Mouse (Mus musculus): ENCODE results near the gene Cd72.

Cd72 gene

DNA sequence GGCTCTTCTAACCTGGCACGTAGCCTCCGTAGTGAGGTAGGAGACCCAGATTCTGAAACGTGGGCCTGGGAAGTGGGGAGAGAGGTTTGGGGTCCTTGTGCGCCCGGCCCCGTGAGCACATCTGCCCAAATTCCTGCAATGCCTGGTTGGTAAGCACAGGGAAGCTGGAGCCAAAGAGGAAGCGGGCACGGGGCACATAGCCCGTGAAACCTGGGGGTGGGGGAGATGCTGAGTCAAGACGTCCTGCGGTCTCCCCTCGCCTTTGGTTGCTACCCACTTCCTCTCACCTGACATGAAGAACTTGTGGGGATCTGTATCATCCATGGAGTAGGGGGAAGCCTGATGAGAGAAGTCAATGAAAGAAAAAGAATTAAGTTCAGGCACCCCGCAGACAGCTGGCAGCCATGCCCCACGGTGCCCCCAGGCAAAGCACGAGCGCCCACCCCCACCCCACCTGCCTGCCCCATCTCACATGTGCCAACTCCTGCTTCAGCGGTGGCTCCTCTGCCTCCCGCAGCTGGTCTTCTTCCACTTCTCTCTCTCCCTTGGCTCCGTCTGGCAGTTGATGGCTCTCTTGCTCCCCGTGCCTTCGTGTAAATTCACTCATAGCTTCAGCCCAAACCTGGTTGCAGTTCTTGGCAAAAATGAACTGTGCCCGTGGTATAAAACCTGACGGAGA lies 26.8 kb downstream of the Cd72 start:
- no peak for DNase-seq (ENCODE audit: low spot score)

DNA sequence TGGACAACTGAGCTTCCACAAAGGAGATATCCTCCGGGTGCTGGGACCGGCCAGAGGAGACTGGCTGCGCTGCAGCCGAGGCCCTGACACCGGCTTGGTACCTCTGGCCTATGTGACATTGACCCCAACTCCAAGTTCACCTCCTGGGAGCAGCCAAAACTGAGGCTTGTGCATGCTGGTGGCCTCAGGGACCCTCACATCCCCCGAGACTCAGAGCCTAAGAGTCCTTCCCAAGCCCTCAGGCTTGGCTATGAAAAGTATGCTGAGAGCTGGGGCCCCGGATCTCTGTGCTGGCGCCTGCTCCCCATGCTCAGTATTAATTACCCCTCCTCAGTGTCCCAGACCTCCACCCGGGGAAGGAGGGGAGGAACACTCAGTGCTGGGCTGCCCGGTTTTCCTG lies 27.9 kb downstream of the Cd72 start:
- DNase-seq (ENCODE audit: low spot score), result no peak

DNA sequence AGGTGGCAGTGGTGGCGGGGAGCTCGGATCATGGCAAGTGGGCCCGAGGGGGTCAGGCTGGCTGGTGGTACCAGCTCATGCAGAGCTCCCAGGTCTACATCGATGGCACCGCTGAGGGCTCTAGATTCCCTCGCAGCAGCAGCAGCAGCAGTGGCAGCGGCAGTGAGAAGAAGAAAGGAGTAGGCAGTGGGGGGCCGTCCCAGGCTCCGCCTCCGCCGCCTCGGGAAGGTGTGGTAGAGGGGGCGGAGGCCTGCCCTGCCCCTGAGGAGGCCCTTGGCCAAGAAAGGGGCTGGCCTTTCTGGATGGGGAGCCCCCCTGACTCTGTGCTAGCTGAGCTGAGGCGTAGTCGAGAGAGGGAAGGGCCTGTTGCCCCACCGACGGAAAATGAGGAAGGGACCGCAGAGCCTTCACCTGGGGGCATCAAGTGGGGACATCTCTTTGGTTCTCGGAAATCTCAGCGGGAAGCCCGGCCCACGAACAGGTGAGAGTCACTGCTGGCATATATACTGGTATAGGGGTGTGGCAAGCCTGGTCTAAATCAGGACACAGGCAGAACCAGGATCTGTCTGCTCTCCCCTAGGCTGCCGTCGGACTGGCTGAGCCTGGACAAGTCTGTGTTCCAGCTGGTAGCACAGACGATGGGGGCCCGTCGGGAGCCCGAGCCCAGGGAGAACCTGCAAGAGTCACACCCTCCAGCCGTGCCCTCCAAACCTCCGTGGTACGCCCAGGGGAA lies 28.6 kb downstream of the Cd72 start:
- no peak for DNase-seq (ENCODE audit: low spot score)

- no peak for DNase-seq (ENCODE audit: low spot score)
Observed at GRCm38 (mm10) chr4:43425197-43425596, 29.2 kb downstream of the Cd72 start.

DNA sequence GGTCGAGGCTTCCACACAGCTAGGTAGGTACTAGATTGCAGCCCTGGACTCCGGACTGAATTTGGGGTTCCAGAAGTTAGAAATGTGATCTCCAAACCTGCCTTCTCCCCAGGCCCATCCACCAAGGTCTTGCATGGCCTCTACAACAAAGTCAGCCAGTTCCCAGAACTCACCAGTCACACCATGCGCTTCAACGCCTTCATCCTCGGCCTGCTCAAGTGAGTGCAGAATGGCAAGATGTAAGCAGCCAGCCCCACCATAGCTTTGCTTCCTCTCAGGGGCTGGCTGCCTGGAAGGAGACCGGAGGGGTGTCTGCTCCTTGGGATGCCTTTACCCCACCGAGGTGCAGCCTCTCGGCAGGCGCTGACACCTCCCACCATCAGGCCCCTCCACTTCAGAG lies 30.4 kb downstream of the Cd72 start:
- DNase-seq (ENCODE audit: low spot score), result no peak

- no peak for DNase-seq (ENCODE audit: low spot score)
Observed at GRCm38 (mm10) chr4:43423267-43423934, 31.0 kb downstream of the Cd72 start.

- no peak for DNase-seq (ENCODE audit: low spot score)
Observed at GRCm38 (mm10) chr4:43421632-43422240, 32.7 kb downstream of the Cd72 start.

DNA sequence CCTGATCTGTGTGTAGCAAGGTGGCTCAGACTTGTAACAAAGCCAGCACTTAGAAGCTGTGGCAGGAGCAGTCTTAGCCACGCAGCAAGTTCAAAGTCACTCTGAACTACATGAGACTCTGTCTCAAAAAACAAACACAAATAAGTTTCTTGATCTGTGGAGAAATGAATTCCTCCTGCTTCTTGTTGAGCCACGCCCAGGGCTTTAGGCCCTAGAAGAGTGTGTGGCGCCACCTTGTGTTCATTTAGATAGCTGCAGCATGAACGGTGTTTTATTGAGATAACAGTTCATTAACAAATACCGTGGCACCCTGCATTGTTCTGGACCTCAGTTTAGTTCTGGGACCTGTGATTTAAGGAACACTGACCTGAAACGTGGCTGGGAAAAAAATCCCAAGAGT lies 34.1 kb downstream of the Cd72 start:
- DNase-seq (ENCODE audit: low spot score), result peak; percentile 75

- DNase-seq (ENCODE audit: low spot score), result no peak
Observed at GRCm38 (mm10) chr4:43419801-43420281, 34.6 kb downstream of the Cd72 start.

GRCm38 (mm10) chr4:43418973-43419656 lies 35.3 kb downstream of the Cd72 start:
- no peak for DNase-seq (ENCODE audit: low spot score)

DNA sequence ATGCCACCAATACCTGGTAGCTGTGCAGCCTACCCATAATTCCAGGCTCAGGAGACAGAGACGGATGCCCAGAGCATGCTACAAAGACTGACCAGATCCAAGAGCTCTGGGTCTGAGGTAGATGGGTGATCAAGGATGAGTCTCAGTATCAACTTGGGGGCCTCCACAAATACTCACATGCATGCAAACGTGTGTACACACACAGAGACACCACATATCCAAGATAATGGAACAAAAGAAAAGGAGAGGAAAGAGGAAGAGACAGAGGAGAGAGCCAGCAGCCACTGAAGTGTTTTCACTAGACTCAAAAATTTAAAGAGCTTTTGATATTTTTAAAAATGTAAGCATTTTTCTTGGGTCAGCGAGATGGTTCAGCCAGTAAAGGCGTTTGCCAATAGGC lies 36.0 kb downstream of the Cd72 start:
- DNase-seq (ENCODE audit: low spot score), result no peak

DNA sequence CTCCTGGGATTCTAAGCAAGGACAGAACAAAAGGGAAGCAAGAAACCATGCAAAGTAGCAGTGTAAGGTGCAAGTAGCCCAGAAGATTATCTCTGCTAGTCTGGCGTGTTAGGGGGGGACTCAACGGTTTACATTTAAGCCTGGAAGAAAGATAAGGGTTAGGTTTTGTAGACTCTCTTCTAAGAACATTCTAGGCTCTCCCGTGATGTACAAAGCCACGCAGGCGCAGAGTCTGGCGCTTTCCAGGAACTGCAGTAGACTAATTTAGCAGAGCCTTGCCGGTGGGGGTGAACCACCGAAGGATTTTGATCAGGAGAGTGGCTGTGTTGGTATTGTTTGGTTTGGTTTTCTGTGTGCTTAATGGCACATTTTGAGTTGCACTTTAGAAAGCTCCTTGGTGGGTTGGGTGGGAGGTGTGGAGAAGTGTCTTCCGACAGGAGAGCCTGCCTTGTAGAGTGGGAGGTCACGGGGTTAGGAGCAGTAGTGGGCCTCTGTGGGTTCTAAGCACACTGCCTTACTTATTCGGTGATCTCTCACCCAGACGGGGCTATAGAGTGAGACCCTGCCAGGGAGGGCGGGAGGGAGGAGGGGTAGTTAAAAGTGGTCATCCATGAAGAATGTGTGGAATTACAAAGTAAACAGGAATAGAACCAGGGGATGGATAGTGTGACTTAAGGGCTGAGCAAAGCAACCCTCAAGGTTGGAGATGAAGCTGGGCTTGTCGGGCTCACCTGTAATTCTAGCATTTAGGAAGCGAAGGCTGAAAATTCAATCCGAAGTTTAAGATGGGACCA lies 37.0 kb downstream of the Cd72 start:
- no peak for DNase-seq (ENCODE audit: low spot score)

DNA sequence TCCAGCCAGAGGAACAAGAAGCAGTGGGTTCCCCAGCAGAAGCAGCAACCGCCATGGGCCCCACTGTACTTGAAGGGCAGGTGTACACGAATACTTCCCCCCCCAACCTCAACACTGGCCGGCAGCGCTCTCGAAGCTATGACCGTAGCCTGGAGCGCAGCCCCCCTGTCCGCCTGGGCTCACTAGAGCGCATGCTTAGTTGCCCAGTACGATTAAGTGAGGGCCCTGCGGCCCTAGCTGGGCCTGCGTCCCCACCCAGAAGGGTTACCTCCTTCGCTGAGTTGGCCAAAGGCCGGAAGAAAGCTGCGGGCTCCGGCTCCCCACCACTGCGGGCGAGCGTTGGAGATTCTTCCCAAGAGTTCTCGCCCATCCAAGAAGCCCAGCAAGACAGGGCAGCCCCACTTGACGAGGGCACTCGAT lies 38.3 kb downstream of the Cd72 start:
- no peak for DNase-seq (ENCODE audit: low spot score)

- DNase-seq (ENCODE audit: low spot score), result no peak
Observed at GRCm38 (mm10) chr4:43415221-43416070, 39.0 kb downstream of the Cd72 start.

DNA sequence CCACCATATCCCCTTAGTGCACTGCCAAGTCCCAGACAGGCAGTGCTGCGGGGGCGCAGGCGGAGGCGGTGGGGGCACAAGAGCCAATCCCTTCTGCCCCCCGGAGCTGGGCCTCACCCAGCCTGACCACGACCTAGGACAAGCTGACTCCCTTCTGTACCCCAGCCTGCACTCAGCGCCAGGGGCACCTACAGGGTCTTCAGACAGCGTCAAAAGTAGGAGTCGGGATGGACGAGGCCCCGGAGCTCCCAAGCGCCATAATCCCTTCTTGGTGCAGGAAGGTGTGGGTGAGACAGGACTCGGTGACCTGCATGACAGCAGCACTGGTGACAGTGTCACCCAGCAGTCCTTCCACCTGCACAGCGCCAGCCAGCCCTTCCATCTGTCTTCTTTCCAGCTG lies 39.7 kb downstream of the Cd72 start:
- DNase-seq (ENCODE audit: low spot score), result no peak

DNA sequence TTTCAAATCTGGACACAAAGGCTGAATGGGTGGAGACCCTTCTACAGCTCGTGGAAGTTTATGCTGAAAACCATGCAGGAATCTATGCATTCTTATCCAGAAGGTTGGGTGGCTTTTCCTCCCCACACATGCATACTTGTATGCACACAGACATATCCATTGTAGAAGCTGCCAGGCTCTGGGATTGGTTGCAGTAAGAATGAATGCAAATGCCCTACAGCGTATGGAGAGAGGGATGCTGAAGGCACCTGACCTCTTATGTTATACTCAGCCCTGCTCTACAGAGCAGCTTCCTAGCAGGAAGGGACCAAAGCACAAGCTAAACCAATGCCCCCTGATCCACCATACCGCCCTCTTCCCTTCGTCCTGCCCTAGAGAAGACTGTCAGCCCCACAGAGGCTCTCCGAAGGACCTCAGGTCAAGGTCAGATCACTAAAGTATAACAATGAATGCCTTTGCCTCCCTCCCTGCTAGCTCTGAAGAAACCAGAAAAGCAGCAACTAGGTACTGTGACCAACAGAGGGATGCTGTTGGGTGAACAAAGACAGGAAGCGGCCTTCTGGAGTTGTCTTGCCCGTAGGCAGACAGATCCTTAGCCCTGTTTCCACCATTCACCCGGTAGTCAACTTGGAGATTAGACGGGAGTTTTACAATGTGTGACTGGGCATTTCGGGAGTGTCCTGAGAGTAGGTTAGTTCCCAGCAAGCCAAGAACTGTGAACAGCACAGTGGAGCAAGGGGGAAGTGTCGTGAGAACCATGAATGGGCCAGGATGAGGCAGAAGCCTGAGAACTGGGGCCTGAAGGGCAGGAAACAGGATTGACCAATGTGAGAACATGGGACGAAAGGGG lies 47.1 kb downstream of the Cd72 start:
- DNase-seq (ENCODE audit: low spot score), result no peak

DNA sequence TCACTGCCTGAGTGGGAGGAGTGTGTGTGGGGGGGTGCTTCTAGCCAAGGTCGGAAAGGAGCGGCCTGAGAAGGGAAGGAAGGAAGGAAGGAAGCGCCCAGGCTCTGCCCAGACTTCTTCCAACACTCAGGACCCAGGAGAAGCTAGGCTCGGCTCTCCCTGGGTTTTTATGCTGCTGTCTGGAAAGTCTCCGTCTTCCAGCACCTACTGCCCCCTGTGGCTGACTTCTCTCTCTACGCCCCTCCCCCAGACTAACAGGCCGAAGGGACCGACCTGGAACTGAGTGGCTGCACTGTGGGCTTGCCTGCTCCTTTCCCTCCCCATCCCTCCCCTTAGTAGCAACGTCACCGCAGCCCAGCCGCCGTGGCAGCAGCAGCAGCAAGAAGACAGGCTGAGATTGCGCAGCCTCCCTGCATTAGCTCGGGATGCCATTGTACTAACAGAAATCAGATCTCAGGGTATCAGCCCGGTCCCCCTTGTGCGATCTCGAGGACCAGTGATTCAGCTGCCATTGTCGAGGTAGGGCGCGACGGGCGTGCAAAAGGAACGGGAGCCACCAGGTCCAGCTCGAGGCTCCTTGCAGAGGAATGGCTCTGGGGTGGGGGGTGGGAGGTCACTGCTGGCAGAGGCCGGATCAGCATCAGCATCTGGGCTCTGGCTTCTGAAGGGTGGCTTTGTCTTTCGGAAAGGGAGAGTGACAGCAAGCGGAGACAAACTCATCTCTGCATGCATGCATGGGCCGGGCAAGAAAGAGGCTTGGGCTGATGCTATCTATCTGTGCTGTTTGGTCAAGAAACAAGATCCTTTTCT lies 48.1 kb downstream of the Cd72 start:
- DNase-seq (ENCODE audit: low spot score), result peak; percentile 53

DNA sequence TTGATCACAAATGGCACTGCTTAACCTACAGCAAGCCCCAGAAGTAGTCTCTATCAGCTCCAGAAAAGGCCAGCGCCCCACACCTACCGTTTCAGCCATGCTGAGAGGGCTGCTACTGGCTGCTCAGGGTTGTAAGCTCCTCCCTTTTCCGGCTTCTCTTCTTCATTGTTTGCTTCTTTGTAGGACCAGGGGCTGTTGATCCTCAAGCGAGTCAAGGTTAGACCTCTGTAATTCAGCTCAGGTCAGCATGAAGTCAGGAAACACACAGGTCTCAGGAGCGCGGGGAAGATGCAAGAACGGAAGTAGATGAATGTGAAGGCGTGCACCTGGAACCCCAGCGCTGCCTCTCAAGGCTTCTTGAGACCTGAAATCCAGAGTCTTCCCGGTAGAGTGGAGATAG lies 49.7 kb downstream of the Cd72 start:
- DNase-seq (ENCODE audit: low spot score), result no peak

- no peak for DNase-seq (ENCODE audit: low spot score)
Observed at GRCm38 (mm10) chr4:43402212-43402611, 52.2 kb downstream of the Cd72 start.

All from urinary bladder, postnatal 25 days (tissue).